Mouse (Mus musculus) midbrain, embryonic 13.5 days (tissue): ENCODE data around the gene Npy5r. TPM values are rescaled to one million over a fixed set of nuclear protein-coding genes. Genes with fewer than 3 reads are reported as not detected.

Experiments used
- ATAC-seq: fragments of 200-750 bp; cut with Nextera tagmentation; 2 replicates; pipeline ENCODE4 v1.8.0; 2017; ENCODE audit warnings: mild to moderate bottlenecking, moderate TSS enrichment, moderate library complexity
- H3K27ac ChIP-seq: fragments of 300-500 bp; sonication (generic); 2 replicates; pipeline ENCODE4 v1.5.1; 2015; ENCODE audit warnings: inconsistent platforms, mild to moderate bottlenecking, moderate library complexity
- H3K27me3 ChIP-seq: fragments of 300-500 bp; sonication (generic); 2 replicates; pipeline ENCODE4 v1.6.1; 2015; ENCODE audit warnings: mild to moderate bottlenecking, inconsistent platforms
- H3K36me3 ChIP-seq: fragments of 300-500 bp; sonication (generic); 2 replicates; pipeline ENCODE4 v1.6.1; 2015; ENCODE audit warnings: mild to moderate bottlenecking, inconsistent platforms
- H3K4me1 ChIP-seq: fragments of 300-500 bp; sonication (generic); replicated peaks from 2 replicates; pipeline ENCODE4 v1.6.1; 2015; ENCODE audit warnings: inconsistent platforms
- H3K4me2 ChIP-seq: fragments of 300-500 bp; sonication (generic); replicated peaks from 2 replicates; pipeline ENCODE4 v1.6.1; 2015; ENCODE audit warnings: moderate library complexity, mild to moderate bottlenecking, inconsistent platforms
- H3K4me3 ChIP-seq: fragments of 300-500 bp; sonication (generic); replicated peaks from 2 replicates; pipeline ENCODE4 v1.5.1; 2015; ENCODE audit warnings: mild to moderate bottlenecking, inconsistent platforms
- H3K9ac ChIP-seq: fragments of 300-500 bp; sonication (generic); replicated peaks from 2 replicates; pipeline ENCODE4 v1.6.1; 2015; ENCODE audit warnings: mild to moderate bottlenecking, inconsistent platforms
- H3K9me3 ChIP-seq: fragments of 300-500 bp; sonication (generic); 2 replicates; pipeline ENCODE4 v1.6.1; 2016; ENCODE audit warnings: mild to moderate bottlenecking, inconsistent platforms
- WGBS: fragments of 180-500 bp; shearing (Covaris S2); methylation state at CpG from one replicate; pipeline ENCODE4 v1.1.7; 2015; 5-methylcytosine and 5-hydroxymethylcytosine counted together
- polyA plus RNA-seq: library from polyadenylated mRNA; unstranded; fragments of >200 nt; fragmentation: Nextera tagmentation; extraction: Ambion mirVana; gene quantifications from 2 replicates; pipeline ENCODE4 v1.2.1, GENCODE M21; 2015

Npy5r gene
- polyA plus RNA-seq = 0.67 and 0.68 TPM in 2 replicates

GRCm38 (mm10) chr8:66687511-66688329 is at the start of gene Npy5r:
TSS of gene Npy5r (minus strand) at chr8:66688128.
- no peaks in the 10 kb centered on the region for H3K9me3 ChIP-seq
- peak within 1 kb of the TSS; percentile 60 for H3K4me3 ChIP-seq
- H3K27ac ChIP-seq = no peak within 1 kb of the TSS
- no peaks in the 10 kb centered on the region for H3K36me3 ChIP-seq
- 1% methylated on average over 43 of the region's 43 CpGs for WGBS
- peak within 1 kb of the TSS; percentile 93 for H3K4me2 ChIP-seq
- H3K4me1 ChIP-seq = peaks cover 9% of the 10 kb centered on the region
- peak within 1 kb of the TSS; percentile 83 for H3K9ac ChIP-seq
- peak; percentile 87 for ATAC-seq
- H3K27me3 ChIP-seq = peaks cover 10% of the 10 kb centered on the region

DNA sequence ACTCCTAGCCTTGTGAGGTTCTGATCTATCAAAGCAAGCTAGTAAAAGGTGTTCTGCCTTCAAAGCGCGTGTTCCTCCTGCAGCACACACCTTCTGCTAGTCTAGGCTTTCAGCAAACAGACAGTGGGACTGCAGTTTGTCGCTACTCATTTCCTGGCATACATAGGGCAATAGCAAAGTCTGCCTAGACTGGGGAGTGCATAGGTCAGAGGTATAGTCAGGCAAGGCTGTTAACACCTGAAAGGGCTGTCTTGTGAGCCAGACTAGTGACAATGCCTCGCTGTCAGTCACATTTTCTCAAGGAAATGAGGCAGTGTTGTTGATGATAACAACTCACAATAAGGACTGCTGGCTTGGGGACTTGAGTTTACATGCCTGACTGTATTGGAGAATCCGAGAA is 44.0 kb upstream of the Npy5r start:
- H3K27me3 ChIP-seq = no peaks in the 10 kb centered on the region
- H3K9ac ChIP-seq = no peak overlapping the region
- ATAC-seq = no peak
- no peak overlapping the region for H3K4me2 ChIP-seq
- no peak overlapping the region for H3K4me3 ChIP-seq
- H3K27ac ChIP-seq = no peak overlapping the region
- H3K9me3 ChIP-seq = no peaks in the 10 kb centered on the region
- 53% methylated on average over 5 of the region's 5 CpGs for WGBS
- 0 out of 2 replicates have a peak, but pooled peaks cover 2% of the 10 kb centered on the region for H3K4me1 ChIP-seq
- H3K36me3 ChIP-seq = no peaks in the 10 kb centered on the region

GRCm38 (mm10) chr8:66729446-66729845 is 41.5 kb upstream of the Npy5r start:
- Histone ChIP-seq H3K27me3 (no peaks in the 10 kb centered on the region), H3K27ac (no peak overlapping the region), H3K9me3 (no peaks in the 10 kb centered on the region), H3K36me3 (no peaks in the 10 kb centered on the region), H3K4me1 (0 out of 2 replicates have a peak, but pooled peaks cover 2% of the 10 kb centered on the region), H3K4me3 (no peak overlapping the region), H3K9ac (no peak overlapping the region), H3K4me2 (no peak overlapping the region)
- WGBS = 7% methylated on average over 7 of the region's 7 CpGs
- ATAC-seq = no peak

- H3K27me3 ChIP-seq = no peaks in the 10 kb centered on the region
- H3K4me1 ChIP-seq = no peaks in the 10 kb centered on the region
- no peak overlapping the region for H3K4me2 ChIP-seq
- no peak overlapping the region for H3K27ac ChIP-seq
- ATAC-seq = no peak
- H3K9me3 ChIP-seq = no peaks in the 10 kb centered on the region
- no peak overlapping the region for H3K4me3 ChIP-seq
- H3K36me3 ChIP-seq = no peaks in the 10 kb centered on the region
- 93% methylated on average over 2 of the region's 2 CpGs for WGBS
- no peak overlapping the region for H3K9ac ChIP-seq
Observed at GRCm38 (mm10) chr8:66722835-66723234, 34.9 kb upstream of the Npy5r start.

GRCm38 (mm10) chr8:66714324-66714975 is 26.5 kb upstream of the Npy5r start:
- Histone ChIP-seq H3K36me3 (no peaks in the 10 kb centered on the region), H3K9ac (no peak overlapping the region), H3K4me2 (no peak overlapping the region), H3K27ac (no peak overlapping the region), H3K9me3 (no peaks in the 10 kb centered on the region), H3K4me3 (no peak overlapping the region), H3K27me3 (no peaks in the 10 kb centered on the region), H3K4me1 (no peaks in the 10 kb centered on the region)
- no peak for ATAC-seq
- 83% methylated on average over 7 of the region's 7 CpGs for WGBS

DNA sequence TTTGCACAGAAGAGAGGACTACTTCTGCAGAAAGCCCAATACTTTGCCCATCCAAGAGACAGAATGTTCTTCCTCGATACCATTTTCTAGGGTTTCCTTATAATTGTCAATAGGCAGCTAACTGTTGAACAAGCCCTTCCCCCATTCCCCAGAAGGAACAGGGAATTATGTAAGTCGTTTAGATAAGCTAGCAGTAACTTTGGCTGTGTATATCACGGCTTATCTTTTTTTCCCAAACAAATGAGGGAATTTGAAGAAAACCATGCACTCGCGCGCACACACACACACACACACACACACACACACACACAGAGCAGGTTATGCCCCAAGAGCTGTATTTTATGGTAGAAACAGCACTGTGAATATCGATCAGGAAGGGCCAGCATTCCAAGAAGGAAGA is 10.9 kb upstream of the Npy5r start:
- H3K27me3 ChIP-seq = peaks cover 38% of the 10 kb centered on the region
- 78% methylated on average over 7 of the region's 7 CpGs for WGBS
- H3K36me3 ChIP-seq = no peaks in the 10 kb centered on the region
- H3K4me1 ChIP-seq = peaks cover 19% of the 10 kb centered on the region
- H3K9me3 ChIP-seq = no peaks in the 10 kb centered on the region
- ATAC-seq = no peak
- H3K4me2 ChIP-seq = peak overlapping the region; percentile 79
- H3K27ac ChIP-seq = no peak overlapping the region
- H3K9ac ChIP-seq = no peak overlapping the region
- 0 out of 2 replicates have a peak overlapping the region, but pooled peaks have one; percentile 48 for H3K4me3 ChIP-seq

GRCm38 (mm10) chr8:66698011-66698410 is 10.1 kb upstream of the Npy5r start:
- Histone ChIP-seq H3K4me1 (peaks cover 19% of the 10 kb centered on the region), H3K36me3 (no peaks in the 10 kb centered on the region), H3K9ac (no peak overlapping the region), H3K4me3 (peak overlapping the region; percentile 48), H3K27ac (no peak overlapping the region), H3K9me3 (no peaks in the 10 kb centered on the region), H3K27me3 (peaks cover 38% of the 10 kb centered on the region), H3K4me2 (peak overlapping the region; percentile 79)
- 1% methylated on average over 7 of the region's 7 CpGs for whole genome bisulfite sequencing
- peak; percentile 45 for ATAC-seq

DNA sequence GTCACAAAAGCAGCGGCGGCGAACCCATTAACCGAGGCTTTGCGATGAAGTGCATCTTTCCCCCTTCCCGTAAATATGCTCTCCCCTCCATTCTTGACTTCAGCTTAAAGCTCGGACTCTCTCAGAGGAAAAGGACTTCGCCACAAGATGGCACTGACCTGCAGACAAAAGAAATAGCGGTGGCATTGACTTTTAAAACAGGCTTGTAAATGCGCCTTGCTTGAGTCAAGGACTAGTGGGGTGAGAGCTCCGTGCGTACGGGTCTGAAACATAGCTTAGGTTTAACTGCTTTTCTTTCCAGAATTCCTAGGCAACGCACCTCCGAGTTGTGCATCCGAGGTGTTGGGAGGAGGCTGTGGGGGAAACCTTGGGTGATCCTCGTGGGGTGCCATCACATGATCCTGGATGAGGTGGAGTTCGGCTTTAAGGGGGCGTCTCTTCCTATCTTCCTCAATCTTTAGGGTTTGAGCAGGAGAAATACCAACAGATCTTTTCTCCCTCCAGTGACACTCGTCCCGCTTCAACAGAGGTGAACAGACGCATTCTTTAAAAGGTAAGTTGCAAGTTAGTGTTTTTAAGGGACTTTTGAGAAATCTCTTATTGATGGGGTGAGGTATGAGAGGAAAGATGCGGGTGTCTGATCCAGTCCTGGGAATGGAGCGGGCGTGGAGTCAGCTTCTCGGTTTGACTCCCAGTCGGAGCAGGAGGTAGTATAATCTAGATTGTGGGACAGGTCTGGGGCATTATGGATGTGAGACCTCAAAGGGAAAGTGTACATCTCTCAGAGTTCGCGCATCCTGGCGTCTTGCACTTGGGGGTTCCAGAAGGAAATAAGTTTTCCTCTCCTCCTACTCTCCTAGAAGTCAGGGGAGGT is 9.3 kb upstream of the Npy5r start, which contains the start of gene Npy1r:
Npy1r (plus strand) TSS at position 223 of the 874 bp plus-strand sequence.
- WGBS = under 1% methylated on average over 30 of the region's 30 CpGs
- ATAC-seq = peak; percentile 81
- Histone ChIP-seq H3K36me3 (no peaks in the 10 kb centered on the region), H3K27ac (no peak within 1 kb of the TSS), H3K9ac (peak within 1 kb of the TSS; percentile 63), H3K27me3 (peaks cover 38% of the 10 kb centered on the region), H3K9me3 (no peaks in the 10 kb centered on the region), H3K4me3 (peak within 1 kb of the TSS; percentile 48), H3K4me1 (peaks cover 19% of the 10 kb centered on the region), H3K4me2 (peak within 1 kb of the TSS; percentile 79)

- Histone ChIP-seq H3K4me1 (peaks cover 9% of the 10 kb centered on the region), H3K36me3 (no peaks in the 10 kb centered on the region), H3K9me3 (no peaks in the 10 kb centered on the region), H3K9ac (no peak overlapping the region), H3K4me2 (no peak overlapping the region), H3K27me3 (peaks cover 13% of the 10 kb centered on the region), H3K4me3 (no peak overlapping the region), H3K27ac (no peak overlapping the region)
- ATAC-seq = no peak
- WGBS = 63% methylated on average over 5 of the region's 5 CpGs
Observed at GRCm38 (mm10) chr8:66690402-66690801, 2.5 kb upstream of the Npy5r start.

GRCm38 (mm10) chr8:66688799-66689198 is 871 bp upstream of the Npy5r start:
- Histone ChIP-seq H3K9ac (no peak overlapping the region), H3K36me3 (no peaks in the 10 kb centered on the region), H3K4me3 (no peak overlapping the region), H3K4me1 (peaks cover 9% of the 10 kb centered on the region), H3K9me3 (no peaks in the 10 kb centered on the region), H3K4me2 (peak overlapping the region; percentile 93), H3K27me3 (peaks cover 10% of the 10 kb centered on the region), H3K27ac (no peak overlapping the region)
- 50% methylated on average over 4 of the region's 4 CpGs for WGBS
- no peak for ATAC-seq

DNA sequence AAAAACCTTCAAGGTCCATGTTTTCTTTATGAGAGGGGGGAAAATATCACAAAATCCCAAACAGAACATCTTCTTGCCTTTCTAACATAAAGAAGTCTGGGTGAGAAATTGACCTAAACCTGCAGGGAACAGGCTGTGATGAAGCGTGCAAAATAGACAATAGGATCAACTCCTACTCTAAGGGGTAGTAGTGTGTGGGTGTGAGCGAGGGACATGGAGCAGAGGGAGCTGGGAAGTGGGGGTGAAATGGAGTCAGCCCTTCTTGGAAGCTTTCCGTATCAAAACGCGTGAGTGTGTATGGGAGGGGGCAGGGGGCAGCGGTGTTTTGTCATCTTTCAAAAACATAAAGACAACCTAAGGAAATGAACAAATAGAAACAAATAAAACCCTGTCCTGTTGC is 467 bp upstream of the Npy5r start:
- Histone ChIP-seq H3K27ac (no peak overlapping the region), H3K9me3 (no peaks in the 10 kb centered on the region), H3K4me3 (peak overlapping the region; percentile 60), H3K4me2 (peak overlapping the region; percentile 93), H3K36me3 (no peaks in the 10 kb centered on the region), H3K4me1 (peaks cover 9% of the 10 kb centered on the region), H3K27me3 (peaks cover 10% of the 10 kb centered on the region), H3K9ac (peak overlapping the region; percentile 83; the same call in 1 of the 2 replicates)
- peak; percentile 65 for ATAC-seq
- 22% methylated on average over 6 of the region's 6 CpGs for WGBS
